Mouse (Mus musculus): ENCODE results near the gene Plin3. TPM values are rescaled to one million over a fixed set of nuclear protein-coding genes. Genes with fewer than 3 reads are reported as not detected.

The Plin3 gene
- polyA plus RNA-seq, 1 experiment from 2014 or later, result 82.5 TPM

GRCm38 (mm10) chr17:56302363-56302996 is 9.8 kb upstream of the Plin3 start:
- POLR2A ChIA-PET, result interaction anchor here (1.6 kb wide), 1 partner anchor 10 kb away, joined by 6 read pairs; the partner anchor contains the start of gene Plin3
- in situ Hi-C loops (cut with MboI; ENCODE audit: low pct_unique_long_range_greater_than_20kb), result no loop called here
- DNase-seq (ENCODE audit: low read depth, low spot score) (no peak), ATAC-seq (no peak)
- CTCF ChIA-PET, result interaction anchor here (1.8 kb wide), 1 partner anchor 12 kb away, joined by 5 read pairs; no protein-coding TSS in a partner anchor
- H3K27me3 ChIP-seq, result no peaks in the 10 kb centered on the region
- TF ChIP-seq CTCF (IDR thresholded peaks at IDR 0.05), result no peak

GRCm38 (mm10) chr17:56300186-56300585 is 7.5 kb upstream of the Plin3 start, which contains the start of gene Arrdc5:
Gene Arrdc5, minus strand, starts transcription at chr17:56300286.
- ChIA-PET CTCF (interaction anchor here (1.5 kb wide), 1 partner anchor 9 kb away, joined by 4 read pairs; no protein-coding TSS in a partner anchor), POLR2A (interaction anchor here (0.9 kb wide), 1 partner anchor 9 kb away, joined by 4 read pairs; no protein-coding TSS in a partner anchor)
- in situ Hi-C loops (cut with MboI; ENCODE audit: low pct_unique_long_range_greater_than_20kb), result no loop called here
- DNase-seq (ENCODE audit: low read depth, low spot score) (no peak), ATAC-seq (no peak)
- no peak for TF ChIP-seq CTCF (IDR thresholded peaks at IDR 0.05)
- no peaks in the 10 kb centered on the region for H3K27me3 ChIP-seq

DNA sequence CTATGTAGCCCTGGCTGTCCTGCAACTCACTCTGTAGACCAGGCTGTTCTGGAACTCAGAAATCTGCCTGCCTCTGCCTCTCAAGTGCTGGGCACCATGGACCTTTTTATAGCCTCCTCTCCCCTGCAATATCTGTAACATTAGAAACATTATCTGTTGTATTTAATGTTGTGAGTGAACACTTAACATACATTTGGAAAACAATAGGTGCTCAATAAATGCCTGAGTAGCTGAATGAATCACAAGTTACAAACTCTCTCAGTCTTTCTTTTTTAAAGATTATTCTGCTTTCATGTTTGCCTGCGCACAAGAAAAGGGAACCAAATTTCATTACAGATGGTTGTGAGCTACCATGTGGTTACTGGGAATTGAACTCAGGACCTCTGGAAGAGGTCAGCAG is 5.6 kb upstream of the Plin3 start:
- in situ Hi-C loops (cut with MboI; ENCODE audit: low pct_unique_long_range_greater_than_20kb), result no loop called here
- ChIA-PET CTCF (interaction anchor here (1.0 kb wide), 1 partner anchor 16 kb away, joined by 3 read pairs; no protein-coding TSS in a partner anchor), POLR2A (no interaction called here)
- no peaks in the 10 kb centered on the region for H3K27me3 ChIP-seq
- ATAC-seq (no peak), DNase-seq (ENCODE audit: low read depth, low spot score) (no peak)
- no peak for TF ChIP-seq CTCF (IDR thresholded peaks at IDR 0.05)

- ATAC-seq (no peak), DNase-seq (ENCODE audit: low read depth, low spot score) (no peak)
- POLR2A ChIA-PET, result no interaction called here
- in situ Hi-C loops (cut with MboI; ENCODE audit: low pct_unique_long_range_greater_than_20kb), result no loop called here
- TF ChIP-seq CTCF (IDR thresholded peaks at IDR 0.05), result no peak
- CTCF ChIA-PET, result interaction anchor here (1.3 kb wide), 1 partner anchor 54 kb away, joined by 3 read pairs; no protein-coding TSS in a partner anchor
- no peaks in the 10 kb centered on the region for H3K27me3 ChIP-seq
Measured at GRCm38 (mm10) chr17:56296201-56296600, 3.5 kb upstream of the Plin3 start.

DNA sequence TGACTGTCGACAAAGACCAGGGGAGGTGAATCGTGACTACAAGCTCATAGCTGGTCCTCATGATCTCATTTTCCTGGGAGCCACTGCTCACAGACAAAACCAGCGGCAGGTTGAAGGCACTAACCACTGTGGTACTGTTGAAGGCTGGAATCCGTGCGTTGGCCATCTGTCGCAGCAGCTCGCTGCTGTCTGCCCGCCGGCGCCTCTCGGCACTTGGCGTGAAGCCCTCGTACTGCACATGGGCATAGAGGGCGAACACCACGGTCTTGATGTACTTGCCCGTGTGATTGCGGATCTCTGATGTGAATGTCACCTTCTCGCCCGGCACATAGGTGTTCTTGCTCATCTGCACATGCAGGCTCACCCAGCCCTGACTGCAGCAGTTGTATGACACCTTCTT is 1.6 kb upstream of the Plin3 start:
- ATAC-seq (no peak), DNase-seq (ENCODE audit: low read depth, low spot score) (no peak)
- no peak for TF ChIP-seq CTCF (IDR thresholded peaks at IDR 0.05)
- POLR2A ChIA-PET, result no interaction called here
- in situ Hi-C loops (cut with MboI; ENCODE audit: low pct_unique_long_range_greater_than_20kb), result no loop called here
- H3K27me3 ChIP-seq, result no peaks in the 10 kb centered on the region
- CTCF ChIA-PET, result interaction anchor here (1.0 to 4.3 kb wide), 3 partner anchors 20 to 56 kb away, joined by 3 to 18 read pairs (median 3); partner anchors contain the start of gene Kdm4b

DNA sequence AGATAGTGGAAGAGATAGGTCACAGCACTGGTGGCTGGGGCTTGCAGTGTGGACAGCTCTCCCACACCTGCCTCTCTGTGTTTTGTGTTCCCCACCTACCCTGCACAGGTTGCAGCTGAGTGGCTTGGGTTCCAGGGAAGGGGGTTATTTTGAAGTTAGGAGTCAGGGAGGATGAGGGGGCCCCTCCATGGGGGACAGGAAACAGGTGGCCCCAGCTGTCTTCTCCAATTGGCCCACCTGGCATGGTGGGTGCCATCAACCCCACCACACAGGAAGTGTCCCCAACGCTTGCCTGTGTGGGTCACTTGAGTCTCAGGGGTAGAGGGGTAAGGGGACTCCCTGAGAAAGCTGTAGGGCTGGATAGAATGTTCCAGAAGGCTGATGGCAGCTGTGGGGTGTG is 618 bp upstream of the Plin3 start:
- CTCF ChIA-PET, result interaction anchor here (1.0 to 4.3 kb wide), 4 partner anchors 14 to 57 kb away, joined by 3 to 18 read pairs (median 4); partner anchors contain the start of gene Kdm4b
- H3K27me3 ChIP-seq, result no peaks in the 10 kb centered on the region
- no peak for TF ChIP-seq CTCF (IDR thresholded peaks at IDR 0.05)
- POLR2A ChIA-PET, result no interaction called here
- in situ Hi-C loops (cut with MboI; ENCODE audit: low pct_unique_long_range_greater_than_20kb), result no loop called here
- DNase-seq (ENCODE audit: low read depth, low spot score) (no peak), ATAC-seq (no peak)

GRCm38 (mm10) chr17:56291826-56292475 is 722 bp downstream of the Plin3 start:
- in situ Hi-C loops (cut with MboI; ENCODE audit: low pct_unique_long_range_greater_than_20kb), result no loop called here
- CTCF ChIA-PET, result interaction anchor here (0.7 to 4.3 kb wide), 11 partner anchors 13 to 62 kb away, joined by 3 to 18 read pairs (median 5); no protein-coding TSS in a partner anchor
- POLR2A ChIA-PET, result interaction anchor here (0.7 to 3.6 kb wide), 5 partner anchors 8 to 60 kb away, joined by 3 to 11 read pairs (median 5); partner anchors contain the start of genes Arrdc5 and Uhrf1

DNA sequence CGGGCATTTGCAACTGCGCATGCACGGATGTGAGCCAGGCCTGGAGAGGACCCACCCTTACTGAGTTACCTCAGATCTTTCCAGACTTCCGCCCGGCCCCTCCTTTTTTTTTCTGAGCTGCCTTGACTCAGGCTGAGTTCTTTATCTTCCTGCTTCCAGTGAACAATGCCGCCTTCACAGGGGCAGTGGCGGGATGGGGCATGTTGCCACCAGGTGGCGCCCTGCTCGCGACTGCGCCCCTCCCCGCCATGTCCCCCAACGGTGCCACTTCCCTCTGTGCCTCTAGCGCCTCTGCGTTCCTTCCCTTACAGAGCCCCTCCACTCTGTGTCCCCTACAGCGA is 1.5 kb downstream of the Plin3 start:
- DNase-seq (ENCODE audit: low read depth, low spot score) (no peak), ATAC-seq (peak; percentile 89)
- POLR2A ChIA-PET, result interaction anchor here (0.7 to 3.6 kb wide), 8 partner anchors 9 to 245 kb away, joined by 3 to 11 read pairs (median 4); partner anchors contain the start of genes Arrdc5 and Uhrf1
- H3K27me3 ChIP-seq, result no peaks in the 10 kb centered on the region
- peak; percentile 99 for TF ChIP-seq CTCF (IDR thresholded peaks at IDR 0.05)
- in situ Hi-C loops (cut with MboI; ENCODE audit: low pct_unique_long_range_greater_than_20kb), result no loop called here
- CTCF ChIA-PET, result interaction anchor here (0.8 to 4.3 kb wide), 15 partner anchors 9 to 62 kb away, joined by 3 to 18 read pairs (median 4); partner anchors contain the start of genes Arrdc5 and Uhrf1

More at GRCm38 (mm10) chr17:56291826-56292475, 722 bp downstream of the Plin3 start:
- ATAC-seq (no peak), DNase-seq (ENCODE audit: low read depth, low spot score) (no peak)
- TF ChIP-seq CTCF (IDR thresholded peaks at IDR 0.05), result no peak
- H3K27me3 ChIP-seq, result no peaks in the 10 kb centered on the region

- peak; percentile 74 for ATAC-seq
- DNase-seq (ENCODE audit: low read depth, low spot score), result no peak
- no peaks in the 10 kb centered on the region for H3K27me3 ChIP-seq
- in situ Hi-C loops (cut with MboI; ENCODE audit: low pct_unique_long_range_greater_than_20kb), result no loop called here
- no peak for TF ChIP-seq CTCF (IDR thresholded peaks at IDR 0.05)
- POLR2A ChIA-PET, result interaction anchor here (0.7 to 3.6 kb wide), 8 partner anchors 10 to 245 kb away, joined by 3 to 11 read pairs (median 4); partner anchors contain the start of gene Arrdc5
- CTCF ChIA-PET, result interaction anchor here (0.8 to 4.3 kb wide), 15 partner anchors 10 to 63 kb away, joined by 3 to 18 read pairs (median 4); partner anchors contain the start of genes Arrdc5 and Uhrf1
Measured at GRCm38 (mm10) chr17:56290388-56291170, 2.1 kb downstream of the Plin3 start.
